Mouse (Mus musculus): ENCODE results near the gene Gm3646. TPM values are rescaled to one million over a fixed set of nuclear protein-coding genes. Genes with fewer than 3 reads are reported as not detected.

Gene Gm3646
- polyA plus RNA-seq, 1 experiment = not detected

DNA sequence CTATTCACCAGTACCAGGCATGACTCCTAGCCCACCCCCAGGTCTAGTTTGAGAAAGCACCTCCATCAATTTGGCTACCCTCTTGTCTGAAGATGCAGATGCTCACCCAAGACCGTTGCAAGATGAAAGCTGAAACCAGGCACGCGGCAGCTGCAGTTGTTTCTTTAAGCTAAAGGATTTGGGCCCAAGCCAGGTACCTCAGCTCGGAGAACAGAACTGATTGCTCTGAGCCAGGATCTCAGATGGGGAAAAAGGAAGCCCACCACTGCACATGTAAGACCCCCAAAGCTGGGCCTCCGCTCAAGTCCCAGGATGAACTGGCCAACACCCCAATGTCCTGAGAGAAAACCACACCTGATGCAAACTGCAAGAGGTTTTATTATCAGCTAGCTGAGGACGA lies 7.6 kb downstream of the Gm3646 start:
- no peak for TF ChIP-seq POLR2A (IDR thresholded peaks at IDR 0.05; ENCODE audit: insufficient read depth, low read length)
- no peak for TF ChIP-seq EP300 (IDR thresholded peaks at IDR 0.05; ENCODE audit: insufficient read depth, low read depth, low read length)
- TF ChIP-seq CTCF (IDR thresholded peaks at IDR 0.05; ENCODE audit: low read depth, low read length) = no peak
- no peaks in the 10 kb centered on the region for H3K27me3 ChIP-seq (ENCODE audit: control insufficient read depth, insufficient read depth, low read length, poor library complexity, severe bottlenecking)
- no peak overlapping the region for H3K4me3 ChIP-seq (ENCODE audit: low read depth, low read length)
- no peak overlapping the region for H3K9ac ChIP-seq (ENCODE audit: low read depth, poor library complexity, severe bottlenecking)
- no peaks in the 10 kb centered on the region for H3K4me1 ChIP-seq (ENCODE audit: control insufficient read depth, insufficient read depth, low read length)
- no peaks in the 10 kb centered on the region; the same call in 1 of the 2 replicates for H3K9me3 ChIP-seq (replicated peaks; ENCODE audit: control insufficient read depth, insufficient read depth, low read length, poor library complexity, severe bottlenecking)
- H3K36me3 ChIP-seq (ENCODE audit: control insufficient read depth, insufficient read depth, low read length, poor library complexity, severe bottlenecking) = no peaks in the 10 kb centered on the region
- no peak overlapping the region for H3K27ac ChIP-seq (ENCODE audit: insufficient read depth, low read length)

DNA sequence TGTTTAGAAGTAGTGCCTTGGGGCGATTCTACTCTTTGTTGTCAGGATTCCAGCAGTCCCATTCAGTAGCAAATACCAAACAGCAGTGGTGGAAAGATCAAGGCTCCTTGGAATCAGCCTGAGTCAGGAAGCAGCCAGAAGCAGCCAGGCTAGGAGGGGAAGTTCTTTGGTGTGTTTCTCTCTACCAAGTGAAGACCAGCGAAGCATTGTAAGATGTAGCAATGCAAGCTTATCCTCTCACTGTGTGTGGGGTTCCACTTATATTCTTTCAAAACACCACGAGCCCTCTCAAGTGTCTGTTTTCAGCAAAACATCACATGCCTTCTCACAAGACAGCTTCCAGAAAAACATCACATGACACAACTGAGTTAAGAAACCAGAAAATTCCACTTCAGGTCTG lies 8.4 kb downstream of the Gm3646 start:
- Histone ChIP-seq H3K27me3 (ENCODE audit: control insufficient read depth, insufficient read depth, low read length, poor library complexity, severe bottlenecking) (no peaks in the 10 kb centered on the region), H3K36me3 (ENCODE audit: control insufficient read depth, insufficient read depth, low read length, poor library complexity, severe bottlenecking) (no peaks in the 10 kb centered on the region), H3K4me1 (ENCODE audit: control insufficient read depth, insufficient read depth, low read length) (no peaks in the 10 kb centered on the region), H3K9me3 (replicated peaks; ENCODE audit: control insufficient read depth, insufficient read depth, low read length, poor library complexity, severe bottlenecking) (no peaks in the 10 kb centered on the region; the same call in 1 of the 2 replicates), H3K27ac (ENCODE audit: insufficient read depth, low read length) (peak overlapping the region; percentile 58; the same call in 1 of the 2 replicates), H3K4me3 (ENCODE audit: low read depth, low read length) (no peak overlapping the region), H3K9ac (ENCODE audit: low read depth, poor library complexity, severe bottlenecking) (no peak overlapping the region)
- TF ChIP-seq POLR2A (IDR thresholded peaks at IDR 0.05; ENCODE audit: insufficient read depth, low read length) (no peak), CTCF (IDR thresholded peaks at IDR 0.05; ENCODE audit: low read depth, low read length) (no peak), EP300 (IDR thresholded peaks at IDR 0.05; ENCODE audit: insufficient read depth, low read depth, low read length) (no peak)

DNA sequence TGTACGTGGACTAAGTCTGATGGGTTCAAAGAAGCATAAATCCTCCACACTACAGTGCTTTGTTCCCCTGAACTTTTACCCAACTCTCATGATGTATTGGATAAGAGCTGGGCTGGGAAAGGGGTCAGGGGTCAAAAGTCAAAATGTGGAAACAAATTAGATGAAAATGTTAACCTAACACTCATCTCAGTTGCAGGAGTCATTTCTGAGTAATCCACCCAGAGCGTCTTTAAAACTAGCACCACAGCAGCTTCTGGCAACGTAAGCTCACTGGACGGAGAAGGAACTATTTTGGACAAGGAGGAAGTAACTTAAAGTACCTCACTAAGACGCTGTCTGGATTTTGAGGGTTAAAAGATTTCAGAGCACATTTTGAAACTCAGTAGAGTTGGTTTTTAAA lies 20.5 kb downstream of the Gm3646 start:
- no peaks in the 10 kb centered on the region; the same call in 1 of the 2 replicates for H3K27me3 ChIP-seq (ENCODE audit: control insufficient read depth, insufficient read depth, low read length, poor library complexity, severe bottlenecking)
- TF ChIP-seq POLR2A (IDR thresholded peaks at IDR 0.05; ENCODE audit: insufficient read depth, low read length) = no peak
- no peak for TF ChIP-seq EP300 (IDR thresholded peaks at IDR 0.05; ENCODE audit: insufficient read depth, low read depth, low read length)
- no peak for TF ChIP-seq CTCF (IDR thresholded peaks at IDR 0.05; ENCODE audit: low read depth, low read length)

DNA sequence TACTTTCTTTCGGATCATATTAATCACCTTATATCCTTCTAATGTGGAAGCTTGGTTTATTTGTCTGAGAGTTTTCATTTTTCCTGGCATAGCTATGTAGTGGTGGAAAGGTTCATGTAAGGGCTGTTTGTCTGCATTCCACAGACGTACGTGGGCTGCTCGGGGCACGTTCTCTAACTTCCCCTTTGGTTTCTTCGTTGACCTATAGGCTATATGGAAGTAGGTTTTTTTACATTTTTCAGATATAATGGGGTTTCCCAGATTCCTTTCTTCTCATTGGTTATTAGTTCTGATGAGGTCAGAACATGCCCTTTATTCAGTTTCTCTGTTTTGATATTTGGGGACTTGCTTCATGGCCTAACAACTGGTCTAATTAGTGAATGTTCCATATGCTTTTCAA lies 23.3 kb downstream of the Gm3646 start:
- H3K9ac ChIP-seq (ENCODE audit: low read depth, poor library complexity, severe bottlenecking) = no peak overlapping the region
- H3K27ac ChIP-seq (ENCODE audit: insufficient read depth, low read length) = no peak overlapping the region
- no peaks in the 10 kb centered on the region for H3K4me1 ChIP-seq (ENCODE audit: control insufficient read depth, insufficient read depth, low read length)
- H3K9me3 ChIP-seq (replicated peaks; ENCODE audit: control insufficient read depth, insufficient read depth, low read length, poor library complexity, severe bottlenecking) = no peaks in the 10 kb centered on the region
- no peaks in the 10 kb centered on the region; the same call in 1 of the 2 replicates for H3K27me3 ChIP-seq (ENCODE audit: control insufficient read depth, insufficient read depth, low read length, poor library complexity, severe bottlenecking)
- H3K36me3 ChIP-seq (ENCODE audit: control insufficient read depth, insufficient read depth, low read length, poor library complexity, severe bottlenecking) = no peaks in the 10 kb centered on the region
- TF ChIP-seq POLR2A (IDR thresholded peaks at IDR 0.05; ENCODE audit: insufficient read depth, low read length) (no peak), EP300 (IDR thresholded peaks at IDR 0.05; ENCODE audit: insufficient read depth, low read depth, low read length) (no peak), CTCF (IDR thresholded peaks at IDR 0.05; ENCODE audit: low read depth, low read length) (no peak)
- no peak overlapping the region for H3K4me3 ChIP-seq (ENCODE audit: low read depth, low read length)

More for the DNA sequence above, 20.5 kb downstream of the Gm3646 start:
- H3K36me3 ChIP-seq (ENCODE audit: control insufficient read depth, insufficient read depth, low read length, poor library complexity, severe bottlenecking) = no peaks in the 10 kb centered on the region
- no peaks in the 10 kb centered on the region for H3K9me3 ChIP-seq (replicated peaks; ENCODE audit: control insufficient read depth, insufficient read depth, low read length, poor library complexity, severe bottlenecking)
- H3K27ac ChIP-seq (ENCODE audit: insufficient read depth, low read length) = no peak overlapping the region
- H3K9ac ChIP-seq (ENCODE audit: low read depth, poor library complexity, severe bottlenecking) = no peak overlapping the region
- H3K4me1 ChIP-seq (ENCODE audit: control insufficient read depth, insufficient read depth, low read length) = no peaks in the 10 kb centered on the region
- no peak overlapping the region for H3K4me3 ChIP-seq (ENCODE audit: low read depth, low read length)

DNA sequence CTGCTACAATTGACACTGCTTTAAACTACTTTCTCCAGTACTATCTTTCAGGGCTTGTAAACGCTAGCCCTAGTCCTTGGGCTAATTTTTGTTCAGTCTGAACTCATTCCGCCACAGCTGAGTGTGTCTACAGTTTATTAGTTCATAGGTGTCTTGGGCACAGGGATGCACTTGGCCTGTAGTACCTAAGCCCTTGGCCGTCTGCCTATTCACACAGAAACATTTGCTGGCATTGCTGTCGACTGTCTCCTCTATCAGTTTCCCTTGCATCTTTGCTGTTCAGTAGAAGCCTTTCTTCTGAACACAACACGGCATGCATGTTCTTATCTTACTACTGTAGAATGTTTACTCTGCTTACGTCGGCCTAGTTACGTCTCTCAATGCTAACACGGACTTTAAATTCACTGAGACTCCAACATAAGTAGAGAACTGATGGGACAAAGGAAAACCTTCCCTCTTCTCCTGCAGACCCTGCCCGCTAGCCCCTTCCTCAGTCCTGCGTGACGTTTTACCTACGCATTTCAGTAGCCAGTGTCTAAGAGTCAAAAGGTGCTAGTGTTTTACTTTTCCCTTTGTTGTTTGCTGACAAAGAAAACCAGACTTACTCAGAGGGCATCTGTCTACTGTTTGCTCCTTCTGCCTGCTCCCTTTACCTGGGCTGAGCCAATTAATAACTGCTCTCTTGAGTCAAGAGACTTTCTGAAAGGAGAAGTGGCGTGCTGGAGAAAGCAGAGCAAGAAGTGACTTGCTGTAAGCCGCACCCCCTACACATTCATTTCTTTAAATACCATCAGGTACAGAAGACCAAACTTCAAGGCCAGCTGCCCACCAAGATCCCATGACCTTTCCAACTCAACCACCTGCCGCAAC lies 25.8 kb downstream of the Gm3646 start:
- Histone ChIP-seq H3K27ac (ENCODE audit: insufficient read depth, low read length) (no peak overlapping the region), H3K9ac (ENCODE audit: low read depth, poor library complexity, severe bottlenecking) (no peak overlapping the region), H3K36me3 (ENCODE audit: control insufficient read depth, insufficient read depth, low read length, poor library complexity, severe bottlenecking) (no peaks in the 10 kb centered on the region), H3K9me3 (replicated peaks; ENCODE audit: control insufficient read depth, insufficient read depth, low read length, poor library complexity, severe bottlenecking) (no peaks in the 10 kb centered on the region), H3K4me3 (ENCODE audit: low read depth, low read length) (no peak overlapping the region), H3K4me1 (ENCODE audit: control insufficient read depth, insufficient read depth, low read length) (no peaks in the 10 kb centered on the region), H3K27me3 (ENCODE audit: control insufficient read depth, insufficient read depth, low read length, poor library complexity, severe bottlenecking) (no peaks in the 10 kb centered on the region)
- TF ChIP-seq POLR2A (IDR thresholded peaks at IDR 0.05; ENCODE audit: insufficient read depth, low read length) (no peak), EP300 (IDR thresholded peaks at IDR 0.05; ENCODE audit: insufficient read depth, low read depth, low read length) (no peak), CTCF (IDR thresholded peaks at IDR 0.05; ENCODE audit: low read depth, low read length) (no peak)
